Mouse (Mus musculus): ENCODE data around the gene Homer3. TPM values are rescaled to one million over a fixed set of nuclear protein-coding genes. Genes with fewer than 3 reads are reported as not detected.
A peak's percentile ranks its signal among the peaks of the same experiment; 100 is the strongest.

Gene Homer3
- polyA plus RNA-seq, 1 experiment from 2014 or later, result 77.7 TPM

- DNase-seq (ENCODE audit: low spot score) (peak; percentile 96), ATAC-seq (ENCODE audit: insufficient read depth, low FRiP score, low TSS enrichment) (peak; percentile 94)
- Histone ChIP-seq H3K9me3 (ENCODE audit: control insufficient read depth, low read length) (no peaks in the 10 kb centered on the region), H3K27ac (ENCODE audit: low read depth, low read length) (no peak within 1 kb of the TSS), H3K4me1 (ENCODE audit: control insufficient read depth, insufficient read depth, low read length) (peaks cover 13% of the 10 kb centered on the region), H3K4me2 (ENCODE audit: low read depth) (peak within 1 kb of the TSS; percentile 91), H3K9ac (ENCODE audit: low read length) (peak within 1 kb of the TSS; percentile 71), H3K4me3 (ENCODE audit: low read depth, low read length) (peak within 1 kb of the TSS; percentile 93), H3K27me3 (ENCODE audit: control insufficient read depth, insufficient read depth, low read length) (no peaks in the 10 kb centered on the region), H3K36me3 (ENCODE audit: control insufficient read depth, insufficient read depth, low read length) (peaks cover 10% of the 10 kb centered on the region)
- WGBS, result 0% methylated on average over 40 of the region's 40 CpGs
Observed at GRCm38 (mm10) chr8:70302358-70302890, 19.8 kb downstream of the Homer3 start, which contains the start of the genes Ddx49 and Cope. TSS of gene Ddx49 (minus strand) at chr8:70302489. TSS of gene Cope (plus strand) at chr8:70302518.

DNA sequence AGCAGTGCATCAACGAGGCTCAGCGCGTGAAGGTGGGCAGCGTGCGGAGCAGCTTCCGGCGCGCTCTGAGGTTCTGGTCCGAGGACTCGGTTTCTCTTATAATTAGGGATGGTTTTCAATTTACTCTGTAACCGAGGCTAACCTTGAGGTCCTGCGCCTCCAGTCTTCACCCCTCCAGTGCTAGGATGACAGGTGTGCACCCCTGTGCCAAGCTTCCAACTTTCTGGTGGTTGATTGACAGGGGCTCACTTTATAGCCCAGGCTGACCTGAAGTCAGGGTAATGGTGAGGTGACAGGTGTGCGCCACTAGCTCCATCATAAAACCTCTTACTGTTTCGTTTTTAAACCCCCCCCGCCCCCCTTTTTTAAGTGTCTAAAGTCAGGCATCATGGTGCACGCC is 20.3 kb downstream of the Homer3 start:
- Histone ChIP-seq H3K9ac (ENCODE audit: low read length) (peak overlapping the region; percentile 71), H3K27me3 (ENCODE audit: control insufficient read depth, insufficient read depth, low read length) (no peaks in the 10 kb centered on the region), H3K4me2 (ENCODE audit: low read depth) (peak overlapping the region; percentile 91), H3K9me3 (ENCODE audit: control insufficient read depth, low read length) (no peaks in the 10 kb centered on the region), H3K4me1 (ENCODE audit: control insufficient read depth, insufficient read depth, low read length) (peaks cover 13% of the 10 kb centered on the region), H3K4me3 (ENCODE audit: low read depth, low read length) (peak overlapping the region; percentile 93), H3K27ac (ENCODE audit: low read depth, low read length) (no peak overlapping the region), H3K36me3 (ENCODE audit: control insufficient read depth, insufficient read depth, low read length) (peaks cover 13% of the 10 kb centered on the region)
- ATAC-seq (ENCODE audit: insufficient read depth, low FRiP score, low TSS enrichment), result peak; percentile 28; the same call in 1 of the 2 replicates
- 3% methylated on average over 16 of the region's 16 CpGs for WGBS
- no peak for DNase-seq (ENCODE audit: low spot score)

GRCm38 (mm10) chr8:70309311-70309710 is 26.7 kb downstream of the Homer3 start:
- Histone ChIP-seq H3K9me3 (ENCODE audit: control insufficient read depth, low read length) (no peaks in the 10 kb centered on the region), H3K36me3 (ENCODE audit: control insufficient read depth, insufficient read depth, low read length) (peaks cover 27% of the 10 kb centered on the region), H3K4me1 (ENCODE audit: control insufficient read depth, insufficient read depth, low read length) (no peaks in the 10 kb centered on the region), H3K27me3 (ENCODE audit: control insufficient read depth, insufficient read depth, low read length) (no peaks in the 10 kb centered on the region), H3K27ac (ENCODE audit: low read depth, low read length) (no peak overlapping the region), H3K4me2 (ENCODE audit: low read depth) (no peak overlapping the region), H3K4me3 (ENCODE audit: low read depth, low read length) (no peak overlapping the region), H3K9ac (ENCODE audit: low read length) (no peak overlapping the region)
- ATAC-seq (ENCODE audit: insufficient read depth, low FRiP score, low TSS enrichment) (no peak), DNase-seq (ENCODE audit: low spot score) (no peak)
- 41% methylated on average over 2 of the region's 2 CpGs for WGBS

GRCm38 (mm10) chr8:70313399-70313798 is 30.8 kb downstream of the Homer3 start:
- no peak for DNase-seq (ENCODE audit: low spot score)
- peaks cover 12% of the 10 kb centered on the region; the same call in 1 of the 2 replicates for H3K36me3 ChIP-seq (ENCODE audit: control insufficient read depth, insufficient read depth, low read length)

DNA sequence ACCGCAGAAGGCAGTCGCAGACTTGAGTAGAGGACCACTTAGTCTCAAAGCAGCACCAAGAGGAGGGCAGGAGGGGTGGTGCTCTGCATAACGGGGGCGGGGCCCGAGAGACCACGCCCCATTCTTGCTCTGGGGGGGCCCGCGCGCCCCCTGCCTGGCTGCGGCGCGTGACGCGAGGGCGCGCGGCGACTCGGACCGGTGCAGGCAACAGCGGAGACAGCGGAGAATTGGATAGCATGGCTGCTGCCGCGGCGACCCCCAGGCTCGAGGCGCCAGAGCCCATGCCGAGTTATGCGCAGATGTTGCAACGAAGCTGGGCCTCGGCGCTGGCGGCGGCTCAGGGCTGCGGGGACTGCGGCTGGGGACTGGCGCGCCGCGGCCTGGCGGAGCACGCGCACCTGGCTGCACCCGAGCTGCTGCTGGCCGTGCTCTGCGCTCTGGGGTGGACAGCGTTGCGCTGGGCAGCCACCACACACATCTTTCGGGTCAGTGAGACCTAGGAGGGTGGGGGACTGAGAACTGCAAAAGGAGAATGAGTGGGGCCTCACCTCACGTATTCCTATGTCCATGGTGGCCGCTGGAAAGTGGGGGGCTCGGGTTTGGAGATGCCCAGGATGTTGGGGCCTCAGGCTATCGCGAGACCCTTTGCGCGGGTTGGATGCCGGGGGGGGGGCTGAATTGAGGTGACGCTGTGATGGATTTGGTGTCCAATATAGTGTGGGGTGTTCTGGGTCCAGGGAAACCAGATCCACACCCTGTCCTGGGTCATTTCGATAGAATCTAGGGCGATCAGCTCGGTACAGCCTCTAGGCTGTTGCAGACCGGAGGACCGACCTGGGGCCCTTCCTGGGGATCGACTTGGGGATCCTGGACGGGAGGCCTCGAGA is 33.2 kb downstream of the Homer3 start, which contains the start of gene Cers1:
Gene Cers1, plus strand, starts transcription at position 152 of the 887 bp plus-strand sequence.
- Histone ChIP-seq H3K9ac (ENCODE audit: low read length) (peak within 1 kb of the TSS; percentile 63), H3K4me2 (ENCODE audit: low read depth) (peak within 1 kb of the TSS; percentile 59), H3K36me3 (ENCODE audit: control insufficient read depth, insufficient read depth, low read length) (peaks cover 6% of the 10 kb centered on the region; the same call in 1 of the 2 replicates), H3K27ac (ENCODE audit: low read depth, low read length) (peak within 1 kb of the TSS; percentile 75), H3K4me3 (ENCODE audit: low read depth, low read length) (peak within 1 kb of the TSS; percentile 47), H3K9me3 (ENCODE audit: control insufficient read depth, low read length) (no peaks in the 10 kb centered on the region), H3K27me3 (ENCODE audit: control insufficient read depth, insufficient read depth, low read length) (no peaks in the 10 kb centered on the region), H3K4me1 (ENCODE audit: control insufficient read depth, insufficient read depth, low read length) (peaks cover 25% of the 10 kb centered on the region)
- DNase-seq (ENCODE audit: low spot score), result peak; percentile 79
- ATAC-seq (ENCODE audit: insufficient read depth, low FRiP score, low TSS enrichment), result peak; percentile 46
- 3% methylated on average over 59 of the region's 66 CpGs for WGBS

More at GRCm38 (mm10) chr8:70313399-70313798, 30.8 kb downstream of the Homer3 start:
- no peaks in the 10 kb centered on the region for H3K27me3 ChIP-seq (ENCODE audit: control insufficient read depth, insufficient read depth, low read length)
- peaks cover 25% of the 10 kb centered on the region for H3K4me1 ChIP-seq (ENCODE audit: control insufficient read depth, insufficient read depth, low read length)
- WGBS, result 89% methylated on average over 2 of the region's 2 CpGs
- no peak overlapping the region for H3K4me3 ChIP-seq (ENCODE audit: low read depth, low read length)
- no peaks in the 10 kb centered on the region for H3K9me3 ChIP-seq (ENCODE audit: control insufficient read depth, low read length)
- H3K9ac ChIP-seq (ENCODE audit: low read length), result no peak overlapping the region
- no peak overlapping the region for H3K27ac ChIP-seq (ENCODE audit: low read depth, low read length)
- no peak overlapping the region for H3K4me2 ChIP-seq (ENCODE audit: low read depth)
- no peak for ATAC-seq (ENCODE audit: insufficient read depth, low FRiP score, low TSS enrichment)

GRCm38 (mm10) chr8:70316511-70317504 is 34.2 kb downstream of the Homer3 start:
- peak overlapping the region; percentile 59 for H3K4me2 ChIP-seq (ENCODE audit: low read depth)
- no peaks in the 10 kb centered on the region for H3K27me3 ChIP-seq (ENCODE audit: control insufficient read depth, insufficient read depth, low read length)
- H3K27ac ChIP-seq (ENCODE audit: low read depth, low read length), result peak overlapping the region; percentile 75; the same call in 1 of the 2 replicates
- ATAC-seq (ENCODE audit: insufficient read depth, low FRiP score, low TSS enrichment), result peak; percentile 86
- peaks cover 4% of the 10 kb centered on the region; the same call in 1 of the 2 replicates for H3K36me3 ChIP-seq (ENCODE audit: control insufficient read depth, insufficient read depth, low read length)
- H3K4me3 ChIP-seq (ENCODE audit: low read depth, low read length), result peak overlapping the region; percentile 47
- H3K9me3 ChIP-seq (ENCODE audit: control insufficient read depth, low read length), result no peaks in the 10 kb centered on the region
- peak overlapping the region; percentile 63 for H3K9ac ChIP-seq (ENCODE audit: low read length)
- H3K4me1 ChIP-seq (ENCODE audit: control insufficient read depth, insufficient read depth, low read length), result peaks cover 25% of the 10 kb centered on the region
- WGBS, result 12% methylated on average over 15 of the region's 15 CpGs
- DNase-seq (ENCODE audit: low spot score), result peak; percentile 87

GRCm38 (mm10) chr8:70317872-70318271 is 35.2 kb downstream of the Homer3 start:
- no peak for DNase-seq (ENCODE audit: low spot score)
- Histone ChIP-seq H3K9me3 (ENCODE audit: control insufficient read depth, low read length) (no peaks in the 10 kb centered on the region), H3K4me1 (ENCODE audit: control insufficient read depth, insufficient read depth, low read length) (peaks cover 25% of the 10 kb centered on the region), H3K4me2 (ENCODE audit: low read depth) (no peak overlapping the region), H3K36me3 (ENCODE audit: control insufficient read depth, insufficient read depth, low read length) (peaks cover 3% of the 10 kb centered on the region; the same call in 1 of the 2 replicates), H3K9ac (ENCODE audit: low read length) (no peak overlapping the region; the same call in 1 of the 2 replicates), H3K27ac (ENCODE audit: low read depth, low read length) (no peak overlapping the region), H3K4me3 (ENCODE audit: low read depth, low read length) (no peak overlapping the region), H3K27me3 (ENCODE audit: control insufficient read depth, insufficient read depth, low read length) (no peaks in the 10 kb centered on the region)
- WGBS, result 87% methylated on average over 5 of the region's 5 CpGs
- ATAC-seq (ENCODE audit: insufficient read depth, low FRiP score, low TSS enrichment), result no peak

DNA sequence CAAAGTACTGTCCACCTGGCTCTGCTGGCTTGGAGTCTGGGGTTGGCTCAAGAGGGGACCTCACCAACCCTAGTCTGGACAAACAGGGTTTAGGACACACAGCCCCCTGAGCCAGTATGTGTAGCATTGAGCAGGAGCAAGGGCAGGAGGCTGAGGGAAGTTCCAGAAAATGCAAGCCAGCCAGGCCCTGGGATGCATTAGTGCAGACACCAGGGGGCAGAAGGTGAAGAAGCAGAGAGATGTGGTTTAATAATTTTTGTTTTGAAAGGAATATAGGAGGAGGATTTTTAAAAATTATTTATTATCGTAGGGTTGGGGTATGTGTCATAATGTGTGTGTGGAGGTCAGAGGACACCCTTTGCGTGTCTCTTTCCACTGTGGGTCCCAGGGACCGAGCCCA is 41.1 kb downstream of the Homer3 start:
- ATAC-seq (ENCODE audit: insufficient read depth, low FRiP score, low TSS enrichment), result no peak
- Histone ChIP-seq H3K27ac (ENCODE audit: low read depth, low read length) (no peak overlapping the region), H3K27me3 (ENCODE audit: control insufficient read depth, insufficient read depth, low read length) (no peaks in the 10 kb centered on the region), H3K4me1 (ENCODE audit: control insufficient read depth, insufficient read depth, low read length) (no peaks in the 10 kb centered on the region), H3K4me3 (ENCODE audit: low read depth, low read length) (no peak overlapping the region), H3K9ac (ENCODE audit: low read length) (no peak overlapping the region), H3K36me3 (ENCODE audit: control insufficient read depth, insufficient read depth, low read length) (0 out of 2 replicates have a peak, but pooled peaks cover 2% of the 10 kb centered on the region), H3K4me2 (ENCODE audit: low read depth) (no peak overlapping the region), H3K9me3 (ENCODE audit: control insufficient read depth, low read length) (no peaks in the 10 kb centered on the region)
- DNase-seq (ENCODE audit: low spot score), result no peak
- WGBS, result 88% methylated on average over 3 of the region's 3 CpGs
